Mouse (Mus musculus): ENCODE results near the gene Wdr26.

Wdr26 gene

GRCm38 (mm10) chr1:181211920-181212633 lies at the start of gene Wdr26:
Wdr26 (minus strand) TSS chr1:181212001.
- peak; percentile 68 to 71 for DNase-seq (ENCODE audit: low read depth in 2 of 2, low spot score in 2 of 2)

GRCm38 (mm10) chr1:181260949-181261696 lies 49.3 kb upstream of the Wdr26 start:
- DNase-seq (ENCODE audit: low read depth in 2 of 2, low spot score in 2 of 2) = no peak

GRCm38 (mm10) chr1:181260422-181260821 lies 48.6 kb upstream of the Wdr26 start:
- DNase-seq (ENCODE audit: low read depth in 2 of 2, low spot score in 2 of 2) = no peak

GRCm38 (mm10) chr1:181259626-181260410 lies 48.0 kb upstream of the Wdr26 start:
- DNase-seq (ENCODE audit: low read depth in 2 of 2, low spot score in 2 of 2) = no peak

- DNase-seq (ENCODE audit: low read depth in 2 of 2, low spot score in 2 of 2) = no peak
These were observed 47.3 kb upstream of the Wdr26 start for GRCm38 (mm10) chr1:181259056-181259455.

- no peak for DNase-seq (ENCODE audit: low read depth in 2 of 2, low spot score in 2 of 2)
These were observed 46.8 kb upstream of the Wdr26 start for GRCm38 (mm10) chr1:181258616-181259015.

GRCm38 (mm10) chr1:181257585-181258555 lies 46.1 kb upstream of the Wdr26 start:
- no peak for DNase-seq (ENCODE audit: low read depth in 2 of 2, low spot score in 2 of 2)

GRCm38 (mm10) chr1:181256689-181257584 lies 45.1 kb upstream of the Wdr26 start:
- peak; percentile 46 to 57 for DNase-seq (ENCODE audit: low read depth in 2 of 2, low spot score in 2 of 2)

GRCm38 (mm10) chr1:181255891-181256688 lies 44.3 kb upstream of the Wdr26 start:
- peak; percentile 25 to 38 for DNase-seq (ENCODE audit: low read depth in 2 of 2, low spot score in 2 of 2)

- no peak for DNase-seq (ENCODE audit: low read depth in 2 of 2, low spot score in 2 of 2)
These were observed 43.6 kb upstream of the Wdr26 start for GRCm38 (mm10) chr1:181255450-181255849.

GRCm38 (mm10) chr1:181251624-181252023 lies 39.8 kb upstream of the Wdr26 start:
- DNase-seq (ENCODE audit: low read depth in 2 of 2, low spot score in 2 of 2) = no peak

GRCm38 (mm10) chr1:181250961-181251360 lies 39.2 kb upstream of the Wdr26 start:
- no peak for DNase-seq (ENCODE audit: low read depth in 2 of 2, low spot score in 2 of 2)

- no peak for DNase-seq (ENCODE audit: low read depth in 2 of 2, low spot score in 2 of 2)
These were observed 37.7 kb upstream of the Wdr26 start for GRCm38 (mm10) chr1:181249537-181249936.

GRCm38 (mm10) chr1:181247175-181247574 lies 35.4 kb upstream of the Wdr26 start:
- DNase-seq (ENCODE audit: low read depth in 2 of 2, low spot score in 2 of 2) = no peak

GRCm38 (mm10) chr1:181246487-181247138 lies 34.8 kb upstream of the Wdr26 start:
- DNase-seq (ENCODE audit: low read depth in 2 of 2, low spot score in 2 of 2) = no peak

- DNase-seq (ENCODE audit: low read depth in 2 of 2, low spot score in 2 of 2) = no peak
These were observed 34.0 kb upstream of the Wdr26 start for GRCm38 (mm10) chr1:181245554-181246486.

GRCm38 (mm10) chr1:181245067-181245466 lies 33.3 kb upstream of the Wdr26 start:
- no peak for DNase-seq (ENCODE audit: low read depth in 2 of 2, low spot score in 2 of 2)

All from CD8-positive naive resting alpha-beta T cell, adult 2 months (primary cell).